Mouse (Mus musculus): ENCODE data around the gene Fem1b. TPM values are rescaled to one million over a fixed set of nuclear protein-coding genes. Genes with fewer than 3 reads are reported as not detected.
A peak's percentile ranks its signal among the peaks of the same experiment; 100 is the strongest.

The Fem1b gene
- polyA plus RNA-seq, 1 experiment from 2014 or later, result 19.8 TPM

DNA sequence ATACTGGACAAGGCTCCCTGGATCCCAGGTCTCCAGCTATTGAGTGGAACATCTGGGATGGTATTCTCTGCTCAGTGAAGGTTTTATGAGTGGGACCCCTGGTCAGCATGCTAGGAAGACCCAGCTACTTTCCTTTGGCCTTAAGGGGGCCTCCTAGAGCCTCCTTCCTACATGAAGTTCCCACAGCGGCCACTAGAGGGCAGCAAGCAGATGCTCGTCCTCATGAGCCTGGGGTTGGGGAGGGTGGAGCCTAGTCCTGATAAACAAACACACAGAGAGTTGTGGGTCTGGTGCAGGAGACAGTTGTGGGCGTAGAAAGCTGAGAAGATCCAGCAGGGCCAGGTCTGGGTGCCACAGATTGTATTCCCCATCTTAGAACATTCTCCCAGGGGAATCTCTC lies 36.0 kb upstream of the Fem1b start:
- no peaks in the 10 kb centered on the region for H3K27me3 ChIP-seq (ENCODE audit: control insufficient read depth, insufficient read depth, low read depth, low read length)
- ATAC-seq (ENCODE audit: low read depth), result peak; percentile 61
- 4% methylated on average over 3 of the region's 3 CpGs for WGBS

GRCm38 (mm10) chr9:62844461-62844860 lies 32.7 kb upstream of the Fem1b start:
- 89% methylated on average over 5 of the region's 5 CpGs for WGBS
- Histone ChIP-seq H3K9ac (ENCODE audit: low read length) (no peak overlapping the region), H3K4me3 (ENCODE audit: low read length) (no peak overlapping the region)

More for the DNA sequence above, 36.0 kb upstream of the Fem1b start:
- Histone ChIP-seq H3K9me3 (ENCODE audit: control insufficient read depth, low read length) (no peaks in the 10 kb centered on the region), H3K4me3 (ENCODE audit: low read length) (no peak overlapping the region), H3K9ac (ENCODE audit: low read length) (no peak overlapping the region), H3K4me1 (replicated peaks; ENCODE audit: control insufficient read depth, insufficient read depth, low read length) (peaks cover 13% of the 10 kb centered on the region), H3K27ac (ENCODE audit: low read length) (no peak overlapping the region), H3K36me3 (ENCODE audit: control insufficient read depth, insufficient read depth, low read length) (peaks cover 2% of the 10 kb centered on the region; the same call in 1 of the 2 replicates), H3K4me2 (ENCODE audit: low read depth, low read length) (no peak overlapping the region)

GRCm38 (mm10) chr9:62843356-62844024 lies 31.8 kb upstream of the Fem1b start:
- Histone ChIP-seq H3K4me1 (replicated peaks; ENCODE audit: control insufficient read depth, insufficient read depth, low read length) (peaks cover 11% of the 10 kb centered on the region), H3K4me3 (ENCODE audit: low read length) (no peak overlapping the region), H3K27me3 (ENCODE audit: control insufficient read depth, insufficient read depth, low read depth, low read length) (no peaks in the 10 kb centered on the region), H3K36me3 (ENCODE audit: control insufficient read depth, insufficient read depth, low read length) (0 out of 2 replicates have a peak, but pooled peaks cover 2% of the 10 kb centered on the region), H3K27ac (ENCODE audit: low read length) (no peak overlapping the region), H3K4me2 (ENCODE audit: low read depth, low read length) (no peak overlapping the region), H3K9ac (ENCODE audit: low read length) (no peak overlapping the region), H3K9me3 (ENCODE audit: control insufficient read depth, low read length) (no peaks in the 10 kb centered on the region)
- no peak for ATAC-seq (ENCODE audit: low read depth)
- WGBS, result 70% methylated on average over 10 of the region's 10 CpGs

More at GRCm38 (mm10) chr9:62844461-62844860, 32.7 kb upstream of the Fem1b start:
- Histone ChIP-seq H3K36me3 (ENCODE audit: control insufficient read depth, insufficient read depth, low read length) (0 out of 2 replicates have a peak, but pooled peaks cover 2% of the 10 kb centered on the region), H3K4me1 (replicated peaks; ENCODE audit: control insufficient read depth, insufficient read depth, low read length) (peaks cover 7% of the 10 kb centered on the region), H3K27ac (ENCODE audit: low read length) (no peak overlapping the region), H3K4me2 (ENCODE audit: low read depth, low read length) (no peak overlapping the region), H3K27me3 (ENCODE audit: control insufficient read depth, insufficient read depth, low read depth, low read length) (no peaks in the 10 kb centered on the region), H3K9me3 (ENCODE audit: control insufficient read depth, low read length) (no peaks in the 10 kb centered on the region)
- ATAC-seq (ENCODE audit: low read depth), result no peak

DNA sequence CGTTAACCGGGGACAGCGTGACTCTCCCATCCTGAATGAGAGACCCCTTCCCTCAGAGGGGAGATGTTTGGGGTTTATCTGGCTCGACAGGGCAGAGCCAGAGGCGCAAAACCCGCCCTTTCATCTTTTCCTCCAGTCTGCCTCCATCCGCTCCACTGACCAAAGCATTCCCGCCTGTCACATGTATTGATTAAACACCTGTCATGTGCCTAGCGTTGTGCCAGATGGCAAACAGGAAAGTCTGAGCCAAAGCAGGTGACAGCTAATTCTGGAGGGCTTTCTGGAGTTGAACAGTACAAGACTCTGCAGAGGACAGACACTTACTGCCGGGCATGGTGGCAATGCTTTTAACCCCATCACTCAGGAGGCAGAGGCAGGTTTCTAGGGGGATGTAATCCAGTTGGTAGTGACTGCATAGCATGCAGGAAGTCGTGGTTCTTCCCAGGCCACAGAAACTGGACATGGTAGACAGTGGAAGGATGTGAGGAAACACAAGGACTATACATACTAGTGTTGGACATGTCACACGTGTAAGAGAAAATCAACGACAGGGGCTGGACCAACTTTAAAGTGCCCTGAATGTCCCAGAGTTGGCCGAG lies 27.5 kb upstream of the Fem1b start:
- Histone ChIP-seq H3K27ac (ENCODE audit: low read length) (peak overlapping the region; percentile 89), H3K9ac (ENCODE audit: low read length) (peak overlapping the region; percentile 98), H3K27me3 (ENCODE audit: control insufficient read depth, insufficient read depth, low read depth, low read length) (no peaks in the 10 kb centered on the region), H3K4me2 (ENCODE audit: low read depth, low read length) (peak overlapping the region; percentile 88), H3K4me3 (ENCODE audit: low read length) (peak overlapping the region; percentile 85), H3K9me3 (ENCODE audit: control insufficient read depth, low read length) (no peaks in the 10 kb centered on the region), H3K36me3 (ENCODE audit: control insufficient read depth, insufficient read depth, low read length) (no peaks in the 10 kb centered on the region), H3K4me1 (replicated peaks; ENCODE audit: control insufficient read depth, insufficient read depth, low read length) (peaks cover 13% of the 10 kb centered on the region)
- WGBS, result 6% methylated on average over 14 of the region's 14 CpGs
- ATAC-seq (ENCODE audit: low read depth), result no peak; the same call in none of the 2 replicates

DNA sequence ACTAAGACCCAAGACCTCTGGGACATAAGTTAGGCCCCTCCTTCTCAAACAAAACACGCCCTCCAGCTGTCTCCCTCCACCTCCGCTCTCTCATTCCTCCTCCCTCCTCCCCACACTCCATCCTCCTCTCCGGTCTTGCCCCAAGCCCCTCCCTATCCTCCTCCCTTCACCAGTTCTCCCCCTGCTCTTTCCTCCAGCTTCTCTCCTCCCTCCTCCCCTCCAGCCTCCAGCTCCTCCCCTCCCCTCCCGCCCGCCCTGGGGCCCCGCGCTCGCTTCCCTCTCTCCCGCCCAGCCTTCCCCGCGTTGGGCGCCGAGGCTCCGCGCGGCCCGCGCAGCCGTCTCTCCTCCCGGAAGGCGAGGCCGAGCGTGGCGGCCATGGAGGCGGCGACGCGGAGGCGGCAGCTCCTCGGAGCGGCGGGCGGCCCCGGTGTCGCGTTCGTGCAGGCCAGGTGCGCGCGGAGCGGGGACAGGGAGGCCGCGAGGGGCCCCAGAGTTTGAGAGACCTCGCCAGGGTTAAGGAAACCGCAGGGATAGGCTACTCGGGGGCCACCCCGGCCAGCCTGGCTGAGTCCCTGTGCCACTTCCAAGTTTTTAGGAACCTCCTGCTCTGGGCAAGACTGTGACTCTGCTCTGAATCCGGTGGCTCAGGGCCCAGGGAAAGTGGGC lies 26.9 kb upstream of the Fem1b start, which contains the start of gene Cln6:
Gene Cln6 (plus strand): TSS at position 280 of the 666 bp plus-strand sequence.
- under 1% methylated on average over 48 of the region's 48 CpGs for WGBS
- peak within 1 kb of the TSS; percentile 89 for H3K27ac ChIP-seq (ENCODE audit: low read length)
- no peaks in the 10 kb centered on the region for H3K36me3 ChIP-seq (ENCODE audit: control insufficient read depth, insufficient read depth, low read length)
- H3K9me3 ChIP-seq (ENCODE audit: control insufficient read depth, low read length), result no peaks in the 10 kb centered on the region
- ATAC-seq (ENCODE audit: low read depth), result peak; percentile 96
- peaks cover 13% of the 10 kb centered on the region for H3K4me1 ChIP-seq (replicated peaks; ENCODE audit: control insufficient read depth, insufficient read depth, low read length)
- peak within 1 kb of the TSS; percentile 98 for H3K9ac ChIP-seq (ENCODE audit: low read length)
- H3K4me2 ChIP-seq (ENCODE audit: low read depth, low read length), result peak within 1 kb of the TSS; percentile 88
- no peaks in the 10 kb centered on the region for H3K27me3 ChIP-seq (ENCODE audit: control insufficient read depth, insufficient read depth, low read depth, low read length)
- peak within 1 kb of the TSS; percentile 85 for H3K4me3 ChIP-seq (ENCODE audit: low read length)

DNA sequence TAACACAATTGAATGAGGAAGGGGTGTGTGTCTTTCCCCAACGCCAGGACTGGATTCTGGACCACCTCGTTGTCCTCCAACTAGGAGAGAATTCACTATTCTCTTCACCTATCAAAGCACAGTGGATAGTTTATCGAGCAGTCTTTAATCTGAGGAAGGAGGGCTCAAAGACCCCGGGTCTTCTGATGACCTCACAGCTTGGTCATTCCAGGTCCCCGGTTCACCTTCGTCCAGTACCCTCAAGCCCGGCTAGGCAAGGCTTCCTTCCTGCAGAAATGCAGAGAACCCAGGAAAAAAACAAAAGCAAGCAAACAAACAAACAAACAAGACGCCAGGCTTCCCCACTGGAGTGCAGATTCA lies 26.4 kb upstream of the Fem1b start:
- WGBS, result 10% methylated on average over 8 of the region's 8 CpGs
- no peaks in the 10 kb centered on the region for H3K27me3 ChIP-seq (ENCODE audit: control insufficient read depth, insufficient read depth, low read depth, low read length)
- H3K27ac ChIP-seq (ENCODE audit: low read length), result peak overlapping the region; percentile 89
- peak overlapping the region; percentile 85 for H3K4me3 ChIP-seq (ENCODE audit: low read length)
- peak; percentile 15 for ATAC-seq (ENCODE audit: low read depth)
- H3K9ac ChIP-seq (ENCODE audit: low read length), result peak overlapping the region; percentile 98
- H3K4me1 ChIP-seq (replicated peaks; ENCODE audit: control insufficient read depth, insufficient read depth, low read length), result peaks cover 13% of the 10 kb centered on the region
- H3K36me3 ChIP-seq (ENCODE audit: control insufficient read depth, insufficient read depth, low read length), result no peaks in the 10 kb centered on the region
- H3K4me2 ChIP-seq (ENCODE audit: low read depth, low read length), result peak overlapping the region; percentile 88
- no peaks in the 10 kb centered on the region for H3K9me3 ChIP-seq (ENCODE audit: control insufficient read depth, low read length)

- H3K4me2 ChIP-seq (ENCODE audit: low read depth, low read length), result no peak overlapping the region; the same call in 1 of the 2 replicates
- H3K27me3 ChIP-seq (ENCODE audit: control insufficient read depth, insufficient read depth, low read depth, low read length), result no peaks in the 10 kb centered on the region
- no peak overlapping the region for H3K4me3 ChIP-seq (ENCODE audit: low read length)
- peaks cover 13% of the 10 kb centered on the region for H3K4me1 ChIP-seq (replicated peaks; ENCODE audit: control insufficient read depth, insufficient read depth, low read length)
- WGBS, result 31% methylated on average over 3 of the region's 3 CpGs
- H3K27ac ChIP-seq (ENCODE audit: low read length), result peak overlapping the region; percentile 89
- no peaks in the 10 kb centered on the region for H3K36me3 ChIP-seq (ENCODE audit: control insufficient read depth, insufficient read depth, low read length)
- H3K9ac ChIP-seq (ENCODE audit: low read length), result no peak overlapping the region
- H3K9me3 ChIP-seq (ENCODE audit: control insufficient read depth, low read length), result no peaks in the 10 kb centered on the region
- ATAC-seq (ENCODE audit: low read depth), result 0 out of 2 replicates have a peak, but pooled peaks have one; percentile 2
Measured at GRCm38 (mm10) chr9:62837611-62838010, 25.9 kb upstream of the Fem1b start.

- no peak overlapping the region for H3K9ac ChIP-seq (ENCODE audit: low read length)
- no peaks in the 10 kb centered on the region for H3K9me3 ChIP-seq (ENCODE audit: control insufficient read depth, low read length)
- H3K4me3 ChIP-seq (ENCODE audit: low read length), result no peak overlapping the region
- WGBS, result 48% methylated on average over 4 of the region's 4 CpGs
- no peak overlapping the region for H3K4me2 ChIP-seq (ENCODE audit: low read depth, low read length)
- no peaks in the 10 kb centered on the region for H3K27me3 ChIP-seq (ENCODE audit: control insufficient read depth, insufficient read depth, low read depth, low read length)
- peaks cover 13% of the 10 kb centered on the region for H3K4me1 ChIP-seq (replicated peaks; ENCODE audit: control insufficient read depth, insufficient read depth, low read length)
- ATAC-seq (ENCODE audit: low read depth), result no peak
- no peaks in the 10 kb centered on the region for H3K36me3 ChIP-seq (ENCODE audit: control insufficient read depth, insufficient read depth, low read length)
- H3K27ac ChIP-seq (ENCODE audit: low read length), result no peak overlapping the region
Measured at GRCm38 (mm10) chr9:62835705-62836446, 24.1 kb upstream of the Fem1b start.
